Mouse (Mus musculus): ENCODE data around the gene Lztfl1. TPM values are rescaled to one million over a fixed set of nuclear protein-coding genes. Genes with fewer than 3 reads are reported as not detected.
"Not testable (repeated sequence)": the region's sequence is repeated elsewhere in the genome, so short reads cannot be mapped to it uniquely, and the experiment has no call there.

Gene Lztfl1
- polyA plus RNA-seq, 1 experiment from 2014 or later = 62.8 TPM

DNA sequence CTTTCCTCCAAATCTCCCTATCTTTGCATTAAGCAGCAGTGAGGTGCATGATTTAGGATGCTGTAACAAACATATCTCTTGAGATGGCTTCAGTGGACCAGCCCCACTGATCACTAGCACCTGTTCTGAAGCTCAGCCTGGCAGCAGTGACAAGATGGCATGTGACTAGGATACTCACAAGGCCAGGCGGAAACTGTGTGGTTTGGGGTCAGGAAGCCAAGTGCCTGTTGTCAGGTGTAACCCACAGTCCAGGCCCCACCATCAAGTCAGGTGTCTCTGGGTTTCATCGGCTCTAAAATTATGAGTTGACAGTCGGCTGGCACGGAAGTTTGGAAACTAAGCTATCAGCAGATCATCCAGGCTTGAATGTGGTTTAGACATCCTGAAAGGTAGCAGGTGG lies 36.8 kb upstream of the Lztfl1 start:
- ATAC-seq (ENCODE audit: low read depth) = no peak
- H3K27ac ChIP-seq (ENCODE audit: low read depth, low read length) = no peak overlapping the region
- no peak overlapping the region for H3K4me2 ChIP-seq (ENCODE audit: low read depth, low read length)
- H3K27me3 ChIP-seq (ENCODE audit: control insufficient read depth, insufficient read depth, low read length) = no peaks in the 10 kb centered on the region
- H3K4me3 ChIP-seq (ENCODE audit: low read depth, low read length) = no peak overlapping the region
- no peaks in the 10 kb centered on the region for H3K4me1 ChIP-seq (ENCODE audit: control insufficient read depth, insufficient read depth, low read length)
- H3K9ac ChIP-seq (replicated peaks; ENCODE audit: low read depth, low read length) = no peak overlapping the region
- WGBS = 95% methylated on average over 4 of the region's 4 CpGs
- no peaks in the 10 kb centered on the region for H3K9me3 ChIP-seq (ENCODE audit: control insufficient read depth, low read length)
- H3K36me3 ChIP-seq (ENCODE audit: control insufficient read depth, insufficient read depth, low read length) = no peaks in the 10 kb centered on the region

DNA sequence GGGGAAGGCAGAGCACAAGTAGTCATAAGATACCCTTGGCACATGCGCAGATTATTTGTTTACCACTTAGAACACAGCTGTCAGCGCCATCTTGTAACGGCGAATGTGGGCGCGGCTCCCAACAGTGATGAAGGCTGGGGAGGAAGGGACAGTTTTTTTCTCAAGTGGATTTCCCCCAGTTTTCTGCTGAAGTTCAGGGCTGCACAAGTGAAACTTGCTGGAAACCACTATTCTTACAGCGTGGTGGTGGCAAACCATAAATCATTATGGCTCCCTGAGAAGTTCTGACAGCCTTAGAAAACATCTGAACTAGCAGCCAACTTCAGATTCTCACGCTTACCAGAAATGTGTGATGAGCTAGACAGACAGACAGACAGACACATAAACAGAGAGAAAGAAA lies 32.2 kb upstream of the Lztfl1 start:
- H3K36me3 ChIP-seq (ENCODE audit: control insufficient read depth, insufficient read depth, low read length); H3K4me1 ChIP-seq (ENCODE audit: control insufficient read depth, insufficient read depth, low read length); ATAC-seq (ENCODE audit: low read depth); H3K4me2 ChIP-seq (ENCODE audit: low read depth, low read length); H3K27ac ChIP-seq (ENCODE audit: low read depth, low read length); H3K27me3 ChIP-seq (ENCODE audit: control insufficient read depth, insufficient read depth, low read length); H3K9me3 ChIP-seq (ENCODE audit: control insufficient read depth, low read length); H3K9ac ChIP-seq (replicated peaks; ENCODE audit: low read depth, low read length); H3K4me3 ChIP-seq (ENCODE audit: low read depth, low read length): not testable (repeated sequence)
- 94% methylated on average over 7 of the region's 8 CpGs for WGBS

DNA sequence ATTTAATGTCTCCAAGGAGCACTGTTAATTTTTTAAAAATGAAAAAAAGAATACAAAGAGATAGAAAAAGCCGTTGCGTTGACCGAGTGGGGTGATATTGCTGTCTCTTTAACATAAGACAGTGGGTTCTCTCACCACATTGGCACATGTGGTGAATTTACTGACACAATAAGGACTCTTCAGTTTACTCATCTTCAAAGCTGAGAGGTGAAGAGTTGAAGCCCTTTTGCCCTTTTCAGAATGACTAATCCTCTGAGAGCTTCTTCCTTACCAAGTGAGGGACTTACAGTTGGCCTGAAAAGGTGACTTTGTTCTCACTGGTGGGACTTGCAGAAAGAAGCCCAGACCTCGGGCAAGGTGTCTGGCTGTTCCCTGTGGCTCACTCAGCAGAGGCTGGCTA lies 23.3 kb upstream of the Lztfl1 start:
- 87% methylated on average over 4 of the region's 4 CpGs for WGBS
- no peak for ATAC-seq (ENCODE audit: low read depth)
- no peak overlapping the region for H3K4me2 ChIP-seq (ENCODE audit: low read depth, low read length)
- H3K4me1 ChIP-seq (ENCODE audit: control insufficient read depth, insufficient read depth, low read length) = no peaks in the 10 kb centered on the region
- H3K4me3 ChIP-seq (ENCODE audit: low read depth, low read length) = no peak overlapping the region
- H3K27ac ChIP-seq (ENCODE audit: low read depth, low read length) = no peak overlapping the region
- H3K36me3 ChIP-seq (ENCODE audit: control insufficient read depth, insufficient read depth, low read length) = no peaks in the 10 kb centered on the region
- H3K27me3 ChIP-seq (ENCODE audit: control insufficient read depth, insufficient read depth, low read length) = no peaks in the 10 kb centered on the region
- H3K9ac ChIP-seq (replicated peaks; ENCODE audit: low read depth, low read length) = no peak overlapping the region
- H3K9me3 ChIP-seq (ENCODE audit: control insufficient read depth, low read length) = no peaks in the 10 kb centered on the region

DNA sequence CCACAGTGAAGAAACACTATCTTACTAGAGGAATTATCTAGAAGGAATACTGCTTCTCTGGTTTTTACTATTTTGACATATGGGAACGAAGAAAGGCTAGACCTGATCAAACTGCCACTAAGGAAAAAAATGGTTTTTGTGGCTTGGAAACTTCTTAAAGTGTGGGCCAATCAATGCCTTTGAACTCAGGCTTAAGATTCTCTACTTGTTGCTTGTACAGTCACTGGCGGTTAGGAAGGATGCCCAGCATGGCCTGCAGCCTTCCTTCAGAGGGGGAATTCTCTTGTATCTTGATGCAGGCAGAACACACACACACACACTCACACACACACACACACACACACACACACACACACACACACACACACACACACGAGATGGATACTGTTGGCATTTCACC lies 16.6 kb upstream of the Lztfl1 start:
- H3K4me2 ChIP-seq (ENCODE audit: low read depth, low read length) = no peak overlapping the region
- no peak overlapping the region for H3K27ac ChIP-seq (ENCODE audit: low read depth, low read length)
- 73% methylated on average over 3 of the region's 3 CpGs for WGBS

DNA sequence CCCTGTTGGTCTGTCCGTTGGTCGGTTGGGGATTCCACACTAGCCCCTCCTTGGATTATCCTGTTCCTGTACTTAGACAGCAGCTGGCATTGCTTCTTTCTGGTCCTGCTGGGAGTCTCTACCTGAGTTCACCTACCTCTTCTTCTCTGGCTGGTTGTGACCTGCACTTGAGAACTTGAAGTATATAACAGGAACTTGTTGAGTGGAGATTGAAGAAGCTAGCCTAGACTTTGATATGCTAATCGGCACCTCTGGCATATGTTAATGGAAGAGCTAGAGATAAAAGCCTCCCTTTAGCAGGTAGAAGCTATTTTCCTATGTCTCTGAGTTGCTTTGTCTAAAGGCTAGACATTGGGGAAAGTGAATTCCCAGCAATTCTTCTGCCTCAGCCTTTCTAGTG lies 13.8 kb upstream of the Lztfl1 start:
- H3K36me3 ChIP-seq (ENCODE audit: control insufficient read depth, insufficient read depth, low read length) = no peaks in the 10 kb centered on the region
- no peak overlapping the region for H3K9ac ChIP-seq (replicated peaks; ENCODE audit: low read depth, low read length)
- no peak for ATAC-seq (ENCODE audit: low read depth)
- no peak overlapping the region for H3K4me3 ChIP-seq (ENCODE audit: low read depth, low read length)
- no peaks in the 10 kb centered on the region for H3K27me3 ChIP-seq (ENCODE audit: control insufficient read depth, insufficient read depth, low read length)
- no peak overlapping the region for H3K27ac ChIP-seq (ENCODE audit: low read depth, low read length)
- no peaks in the 10 kb centered on the region for H3K9me3 ChIP-seq (ENCODE audit: control insufficient read depth, low read length)
- WGBS = 75% methylated on average over 3 of the region's 3 CpGs
- no peaks in the 10 kb centered on the region for H3K4me1 ChIP-seq (ENCODE audit: control insufficient read depth, insufficient read depth, low read length)
- H3K4me2 ChIP-seq (ENCODE audit: low read depth, low read length) = no peak overlapping the region

More for the DNA sequence above, 16.6 kb upstream of the Lztfl1 start:
- Histone ChIP-seq H3K4me1 (ENCODE audit: control insufficient read depth, insufficient read depth, low read length) (no peaks in the 10 kb centered on the region), H3K36me3 (ENCODE audit: control insufficient read depth, insufficient read depth, low read length) (no peaks in the 10 kb centered on the region), H3K9me3 (ENCODE audit: control insufficient read depth, low read length) (no peaks in the 10 kb centered on the region), H3K9ac (replicated peaks; ENCODE audit: low read depth, low read length) (no peak overlapping the region), H3K4me3 (ENCODE audit: low read depth, low read length) (no peak overlapping the region), H3K27me3 (ENCODE audit: control insufficient read depth, insufficient read depth, low read length) (no peaks in the 10 kb centered on the region)
- no peak for ATAC-seq (ENCODE audit: low read depth)

DNA sequence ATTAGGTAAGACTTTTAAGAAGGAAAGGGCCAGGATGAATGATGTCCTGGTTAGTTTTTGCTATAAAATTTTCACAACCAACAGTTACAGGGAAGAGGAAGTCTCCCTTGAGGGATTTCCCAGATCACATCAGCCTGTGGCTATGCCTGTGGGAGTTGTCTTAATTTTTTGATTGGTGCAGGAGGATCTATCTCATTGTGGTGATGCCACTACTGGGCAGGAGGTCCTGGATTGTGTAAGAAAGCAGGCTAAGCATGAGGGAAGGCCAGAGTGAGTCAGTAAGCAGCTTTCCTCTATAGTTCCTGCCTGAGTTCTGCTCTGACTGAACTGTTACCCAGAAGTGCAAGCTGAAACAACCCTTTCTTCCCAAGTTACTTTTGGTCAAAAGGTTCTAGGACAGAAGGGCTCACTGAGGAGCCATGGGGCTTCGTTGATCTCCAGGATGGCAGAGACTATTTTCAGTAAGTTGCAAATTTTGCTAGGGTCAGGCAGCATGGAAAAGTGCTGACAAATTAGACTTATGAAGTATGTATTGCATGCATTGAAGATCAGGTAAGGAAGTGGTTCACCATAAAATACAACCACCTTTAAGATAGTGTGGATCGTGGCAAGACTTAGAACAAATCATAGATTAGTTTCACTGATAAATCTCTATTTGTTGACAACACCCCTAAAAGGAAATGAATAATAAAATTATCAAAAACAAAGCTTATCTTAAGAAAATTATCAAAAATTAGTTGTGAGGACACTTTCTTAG lies 5.4 kb upstream of the Lztfl1 start:
- Histone ChIP-seq H3K27me3 (ENCODE audit: control insufficient read depth, insufficient read depth, low read length) (no peaks in the 10 kb centered on the region), H3K4me1 (ENCODE audit: control insufficient read depth, insufficient read depth, low read length) (no peaks in the 10 kb centered on the region), H3K9me3 (ENCODE audit: control insufficient read depth, low read length) (no peaks in the 10 kb centered on the region), H3K9ac (replicated peaks; ENCODE audit: low read depth, low read length) (no peak overlapping the region), H3K27ac (ENCODE audit: low read depth, low read length) (no peak overlapping the region), H3K4me2 (ENCODE audit: low read depth, low read length) (no peak overlapping the region), H3K36me3 (ENCODE audit: control insufficient read depth, insufficient read depth, low read length) (no peaks in the 10 kb centered on the region), H3K4me3 (ENCODE audit: low read depth, low read length) (no peak overlapping the region)
- ATAC-seq (ENCODE audit: low read depth) = no peak
- 76% methylated on average over 2 of the region's 2 CpGs for WGBS

DNA sequence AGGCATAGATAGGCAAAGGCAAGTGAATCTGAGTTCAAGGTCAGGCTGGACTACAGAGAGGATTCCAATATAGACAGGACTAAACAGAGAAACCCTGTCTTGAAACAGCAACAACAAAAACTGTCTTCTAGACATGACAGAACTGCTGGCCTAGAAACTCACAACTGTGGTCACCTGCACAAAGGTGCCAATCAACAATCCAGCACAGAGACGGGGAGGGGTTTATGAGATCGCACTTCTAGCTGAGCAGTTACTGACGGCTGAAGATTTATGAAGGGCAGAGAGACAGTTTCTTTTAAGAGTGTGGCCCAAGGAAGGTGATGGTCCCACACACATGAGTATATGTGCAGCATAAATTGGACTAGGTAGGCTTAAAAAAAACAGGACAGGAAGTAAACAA lies 1.2 kb downstream of the Lztfl1 start:
- Histone ChIP-seq H3K27ac (ENCODE audit: low read depth, low read length) (no peak overlapping the region), H3K4me1 (ENCODE audit: control insufficient read depth, insufficient read depth, low read length) (peaks cover 8% of the 10 kb centered on the region; the same call in 1 of the 2 replicates), H3K4me2 (ENCODE audit: low read depth, low read length) (peak overlapping the region; percentile 70; the same call in 1 of the 2 replicates), H3K9ac (replicated peaks; ENCODE audit: low read depth, low read length) (no peak overlapping the region), H3K36me3 (ENCODE audit: control insufficient read depth, insufficient read depth, low read length) (peaks cover 2% of the 10 kb centered on the region; the same call in 1 of the 2 replicates), H3K9me3 (ENCODE audit: control insufficient read depth, low read length) (no peaks in the 10 kb centered on the region), H3K4me3 (ENCODE audit: low read depth, low read length) (0 out of 2 replicates have a peak overlapping the region, but pooled peaks have one; percentile 1), H3K27me3 (ENCODE audit: control insufficient read depth, insufficient read depth, low read length) (no peaks in the 10 kb centered on the region)
- WGBS = 58% methylated on average over 3 of the region's 3 CpGs
- ATAC-seq (ENCODE audit: low read depth) = no peak

DNA sequence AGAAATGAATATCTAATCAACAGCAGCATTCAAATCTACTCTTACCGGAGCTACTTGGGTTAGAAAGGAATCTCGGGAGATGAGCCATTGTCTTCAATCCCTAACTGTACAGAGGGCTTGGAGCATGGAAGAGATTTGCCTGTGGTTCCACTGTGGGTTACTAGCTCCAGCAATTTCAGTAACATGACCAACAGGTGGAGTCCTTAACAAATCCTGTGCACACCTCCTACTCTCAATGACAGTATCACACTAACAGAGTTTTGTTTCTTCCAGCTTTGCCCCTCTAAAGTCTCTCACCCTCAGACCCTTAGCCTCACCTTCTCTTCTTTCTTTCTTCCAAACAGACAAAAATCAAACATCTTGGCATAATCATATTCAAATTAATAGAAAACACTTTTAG lies 4.4 kb downstream of the Lztfl1 start:
- 86% methylated on average over 2 of the region's 2 CpGs for WGBS
- H3K9me3 ChIP-seq (ENCODE audit: control insufficient read depth, low read length) = no peaks in the 10 kb centered on the region
- no peak for ATAC-seq (ENCODE audit: low read depth)

DNA sequence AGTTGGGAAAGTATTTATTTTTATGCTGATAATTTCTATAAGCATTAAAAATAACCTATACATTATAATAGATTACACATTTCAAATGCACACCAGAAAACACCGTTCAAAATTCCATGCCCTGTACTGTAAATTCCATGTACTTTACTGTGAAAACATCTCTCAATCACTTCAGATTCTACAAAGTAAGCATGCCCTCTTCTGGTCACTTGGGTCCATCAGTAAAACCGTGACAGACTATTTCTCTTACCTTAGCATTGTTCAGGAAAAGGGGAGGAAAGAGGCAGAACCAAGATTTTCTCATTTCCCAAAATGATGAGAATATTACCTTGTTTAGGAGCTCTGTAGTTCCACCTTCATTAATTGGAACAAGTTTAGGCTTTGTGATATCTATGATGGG lies 8.3 kb downstream of the Lztfl1 start:
- Histone ChIP-seq H3K27ac (ENCODE audit: low read depth, low read length) (no peak overlapping the region), H3K36me3 (ENCODE audit: control insufficient read depth, insufficient read depth, low read length) (peaks cover 26% of the 10 kb centered on the region), H3K9me3 (ENCODE audit: control insufficient read depth, low read length) (no peaks in the 10 kb centered on the region), H3K4me1 (ENCODE audit: control insufficient read depth, insufficient read depth, low read length) (no peaks in the 10 kb centered on the region), H3K27me3 (ENCODE audit: control insufficient read depth, insufficient read depth, low read length) (no peaks in the 10 kb centered on the region), H3K4me3 (ENCODE audit: low read depth, low read length) (no peak overlapping the region), H3K9ac (replicated peaks; ENCODE audit: low read depth, low read length) (no peak overlapping the region), H3K4me2 (ENCODE audit: low read depth, low read length) (no peak overlapping the region)
- WGBS = 66% methylated on average over 2 of the region's 2 CpGs
- ATAC-seq (ENCODE audit: low read depth) = no peak

More for the DNA sequence above, 4.4 kb downstream of the Lztfl1 start:
- Histone ChIP-seq H3K27ac (ENCODE audit: low read depth, low read length) (no peak overlapping the region), H3K9ac (replicated peaks; ENCODE audit: low read depth, low read length) (no peak overlapping the region), H3K36me3 (ENCODE audit: control insufficient read depth, insufficient read depth, low read length) (peaks cover 19% of the 10 kb centered on the region), H3K27me3 (ENCODE audit: control insufficient read depth, insufficient read depth, low read length) (no peaks in the 10 kb centered on the region), H3K4me1 (ENCODE audit: control insufficient read depth, insufficient read depth, low read length) (peaks cover 8% of the 10 kb centered on the region; the same call in 1 of the 2 replicates), H3K4me2 (ENCODE audit: low read depth, low read length) (no peak overlapping the region), H3K4me3 (ENCODE audit: low read depth, low read length) (no peak overlapping the region)
